Mouse (Mus musculus) mesoderm, embryonic 11.5 days (tissue): ENCODE results near the gene Rrp8.

Experiments used
- DNase-seq: peaks from one replicate; pipeline ENCODE4 v3.0.0-alpha.2; 2012; ENCODE audit warnings: low read depth, low spot score

The Rrp8 gene

DNA sequence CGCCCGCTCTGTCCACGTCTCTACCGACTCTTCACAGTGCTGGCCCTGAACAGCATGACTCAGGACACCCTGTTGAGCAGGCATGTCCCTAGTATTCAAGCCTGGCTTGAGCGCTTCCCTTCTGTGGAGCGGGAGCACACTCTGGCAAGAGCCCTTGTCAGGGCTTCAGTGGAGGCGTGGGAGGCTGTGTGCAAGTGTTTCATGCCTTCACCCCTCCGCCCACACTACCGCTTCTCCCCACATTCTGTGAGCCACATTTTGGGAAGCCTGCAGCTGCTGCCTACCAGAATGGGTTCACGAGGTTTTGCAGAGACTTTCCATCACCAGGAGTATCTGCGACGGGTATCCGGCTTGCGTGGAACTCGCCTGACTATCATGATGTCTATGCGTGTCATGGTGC is 34.0 kb downstream of the Rrp8 start:
- DNase-seq, result no peak

GRCm38 (mm10) chr7:105690875-105691274 is 46.3 kb downstream of the Rrp8 start:
- DNase-seq, result no peak

- peak; percentile 40 for DNase-seq
Measured at GRCm38 (mm10) chr7:105685541-105686197, 51.5 kb downstream of the Rrp8 start.
